Mouse (Mus musculus) layer of hippocampus, postnatal 14 days (tissue): ENCODE measurements around the gene Snx9. TPM values are rescaled to one million over a fixed set of nuclear protein-coding genes. Genes with fewer than 3 reads are reported as not detected.
A peak's percentile ranks its signal among the peaks of the same experiment; 100 is the strongest.

Source experiments
- DNase-seq, 2 experiments: peaks; one replicate each; pipeline ENCODE4 v3.0.0; 2021 to 2022; ENCODE audit warnings: low spot score in 2 of 2, mixed read lengths in 1 of 2
- total RNA-seq, 2 experiments: library from RNA; stranded (reverse); gene quantifications; 2 replicates each; pipeline ENCODE4 v1.2.3; 2021

Gene Snx9
- total RNA-seq, 2 experiments from 2014 or later, result 13.4 to 13.7 TPM

DNA sequence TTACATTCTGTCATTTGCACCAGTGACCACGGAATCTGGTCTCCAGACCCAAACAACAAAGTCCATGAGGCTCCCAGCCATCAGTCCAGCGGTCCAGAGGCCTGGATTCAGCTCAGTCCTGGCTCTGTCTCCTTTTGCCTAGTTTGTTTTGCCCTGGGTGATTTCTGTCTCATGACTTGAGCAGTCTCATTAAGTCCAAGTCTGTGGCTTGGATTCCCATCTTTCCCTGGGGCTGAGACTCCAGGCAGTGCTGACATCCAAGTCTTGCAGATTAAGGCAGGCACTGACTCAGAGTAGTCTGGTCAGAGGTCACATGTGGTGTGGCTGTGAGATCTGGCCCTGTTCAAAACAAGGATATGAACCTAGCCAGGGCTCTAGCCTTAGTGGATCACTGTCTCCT is 35.2 kb upstream of the Snx9 start:
- no peak for DNase-seq

DNA sequence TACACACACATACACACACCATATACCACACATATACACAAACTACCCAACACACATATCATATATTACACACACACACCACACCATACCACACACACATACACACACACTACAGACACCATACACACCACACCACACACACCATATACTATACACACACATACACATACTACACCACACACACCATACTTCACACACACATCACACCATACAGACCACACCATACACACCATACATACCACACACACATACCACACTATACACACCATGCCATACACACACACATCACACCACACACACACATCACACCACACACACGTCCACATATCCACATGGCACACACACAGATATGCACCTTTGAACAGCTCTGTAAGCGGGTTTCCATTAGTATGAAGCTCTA is 34.3 kb upstream of the Snx9 start:
- DNase-seq, result no peak

DNA sequence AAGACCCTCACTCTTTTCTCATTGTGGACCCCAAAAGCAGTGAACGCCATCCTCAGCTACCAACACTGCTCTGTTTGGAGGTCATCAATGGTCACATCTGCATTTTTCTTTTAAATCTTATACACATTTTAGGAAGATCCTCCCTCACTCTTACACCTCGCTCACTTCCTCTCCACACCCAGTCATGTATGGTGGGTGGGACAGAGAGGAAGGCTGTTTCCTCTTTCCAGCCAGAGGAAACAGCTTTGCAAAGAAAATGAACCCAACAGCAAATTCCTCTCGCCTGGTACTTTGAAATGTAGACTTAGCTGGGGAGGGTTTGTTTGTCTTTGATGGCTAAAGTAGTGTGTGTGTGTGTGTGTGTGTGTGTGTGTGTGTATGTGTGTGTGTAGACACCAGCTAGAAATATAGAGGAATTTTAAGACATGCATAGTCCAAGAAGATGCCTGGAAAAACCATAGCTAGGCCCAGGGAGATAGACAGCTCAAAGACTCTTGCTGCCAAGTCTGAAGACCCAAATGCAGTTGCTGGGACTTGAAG is 33.2 kb upstream of the Snx9 start:
- no peak for DNase-seq

GRCm38 (mm10) chr17:5813863-5814640 is 27.1 kb upstream of the Snx9 start:
- DNase-seq, result no peak

GRCm38 (mm10) chr17:5814641-5814920 is 26.5 kb upstream of the Snx9 start:
- DNase-seq, result no peak

- no peak for DNase-seq
Observed at GRCm38 (mm10) chr17:5817871-5818270, 23.3 kb upstream of the Snx9 start.

- DNase-seq, result no peak
Observed at GRCm38 (mm10) chr17:5819105-5819504, 22.0 kb upstream of the Snx9 start.

GRCm38 (mm10) chr17:5819799-5820201 is 21.3 kb upstream of the Snx9 start:
- DNase-seq, result no peak

- no peak for DNase-seq
Observed at GRCm38 (mm10) chr17:5822541-5822940, 18.6 kb upstream of the Snx9 start.

- DNase-seq, result no peak
Observed at GRCm38 (mm10) chr17:5823032-5823431, 18.1 kb upstream of the Snx9 start.

DNA sequence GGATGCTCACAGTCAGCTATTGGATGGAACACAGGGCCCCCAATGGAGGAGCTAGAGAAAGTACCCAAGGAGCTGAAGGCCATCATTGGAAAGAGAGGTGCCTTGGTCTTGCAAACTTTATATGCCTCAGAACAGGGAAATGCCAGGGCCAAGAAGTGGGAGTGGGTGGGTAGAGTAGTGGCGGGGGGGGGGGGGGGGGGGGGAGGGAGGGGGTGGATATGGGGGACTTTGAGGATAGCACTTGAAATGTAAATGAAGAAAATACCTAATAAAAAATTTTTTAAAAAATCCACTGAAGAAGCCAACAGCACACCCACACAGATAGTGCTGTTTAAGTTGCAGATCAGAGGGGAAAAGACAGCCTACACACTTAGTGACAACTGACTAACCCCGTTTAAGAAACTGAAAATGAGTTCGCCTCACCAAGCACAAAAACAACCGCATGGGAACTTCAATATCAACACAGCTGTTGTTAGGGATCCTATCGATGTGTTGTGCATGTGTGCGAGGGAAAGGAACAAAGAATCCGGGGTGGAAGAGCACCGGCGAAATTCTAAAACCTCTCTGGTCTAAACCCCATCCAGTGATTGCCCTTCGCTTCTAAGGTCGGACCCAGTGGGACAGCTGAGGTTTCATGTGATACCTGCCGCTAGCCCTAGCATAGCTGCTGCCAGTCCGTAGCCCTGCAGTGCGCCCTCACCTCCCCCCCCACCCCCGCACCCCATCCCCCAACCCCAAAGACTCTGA is 13.1 kb upstream of the Snx9 start:
- no peak for DNase-seq

- DNase-seq, result no peak
Observed at GRCm38 (mm10) chr17:5828583-5828836, 12.6 kb upstream of the Snx9 start.

DNA sequence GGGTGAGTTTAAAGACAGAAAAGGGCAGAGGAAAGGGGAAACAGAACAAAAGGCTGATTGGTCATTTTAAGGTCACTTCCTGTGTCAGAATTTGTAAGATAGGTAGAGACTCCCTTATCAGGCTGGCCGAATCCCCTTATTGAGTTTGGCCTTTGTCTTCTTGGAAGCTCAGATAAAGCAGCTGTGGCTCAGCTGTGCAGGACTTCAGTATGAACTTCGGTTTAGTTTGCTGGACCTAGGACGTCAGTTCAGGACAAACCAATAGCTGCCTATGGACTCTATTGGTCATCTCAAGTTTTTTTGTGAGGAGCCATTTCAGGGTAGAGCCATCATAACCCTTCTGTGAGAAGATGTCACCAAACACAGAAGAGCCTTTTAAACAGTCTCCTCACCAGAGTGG is 12.2 kb upstream of the Snx9 start:
- DNase-seq, result no peak

DNA sequence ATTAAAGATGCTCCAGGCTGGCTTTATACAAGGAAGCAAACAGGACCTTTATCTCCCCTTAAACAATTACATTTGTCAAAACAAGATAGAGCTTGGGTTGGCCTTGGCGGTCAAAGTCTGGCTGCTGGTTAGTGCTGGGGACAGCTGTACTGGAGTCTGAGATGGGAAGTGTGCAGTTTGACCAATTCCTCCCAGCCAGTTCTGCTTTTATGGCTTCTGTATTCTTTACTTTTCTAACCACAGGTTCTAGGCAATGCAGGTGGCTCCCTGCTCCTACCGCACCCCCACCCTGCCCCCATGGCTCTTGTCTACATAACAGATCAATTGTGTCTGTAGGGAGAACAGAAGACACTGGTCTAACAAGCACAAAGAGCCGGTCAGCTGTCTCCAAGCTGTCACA is 11.2 kb upstream of the Snx9 start:
- DNase-seq, result no peak

DNA sequence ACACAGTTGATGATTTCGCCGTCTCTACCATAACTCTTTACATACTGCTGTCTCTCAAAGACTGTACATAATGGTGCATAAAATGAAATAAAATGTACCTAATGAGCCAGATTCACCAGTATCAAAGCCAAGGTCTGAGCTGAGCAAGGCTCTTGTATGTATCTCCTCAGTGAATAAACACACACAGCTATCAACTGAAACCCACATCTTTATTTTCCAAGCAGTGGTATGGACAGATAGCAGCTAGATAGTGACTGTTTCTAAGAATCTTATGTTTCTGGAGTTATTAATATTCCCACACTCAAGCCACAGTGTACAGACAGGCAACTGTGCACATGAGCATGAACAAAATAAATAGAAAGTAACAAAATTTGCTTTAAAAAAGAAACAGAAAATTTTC is 10.7 kb upstream of the Snx9 start:
- DNase-seq, result no peak

- DNase-seq, result no peak
Observed at GRCm38 (mm10) chr17:5830832-5831231, 10.3 kb upstream of the Snx9 start.

DNA sequence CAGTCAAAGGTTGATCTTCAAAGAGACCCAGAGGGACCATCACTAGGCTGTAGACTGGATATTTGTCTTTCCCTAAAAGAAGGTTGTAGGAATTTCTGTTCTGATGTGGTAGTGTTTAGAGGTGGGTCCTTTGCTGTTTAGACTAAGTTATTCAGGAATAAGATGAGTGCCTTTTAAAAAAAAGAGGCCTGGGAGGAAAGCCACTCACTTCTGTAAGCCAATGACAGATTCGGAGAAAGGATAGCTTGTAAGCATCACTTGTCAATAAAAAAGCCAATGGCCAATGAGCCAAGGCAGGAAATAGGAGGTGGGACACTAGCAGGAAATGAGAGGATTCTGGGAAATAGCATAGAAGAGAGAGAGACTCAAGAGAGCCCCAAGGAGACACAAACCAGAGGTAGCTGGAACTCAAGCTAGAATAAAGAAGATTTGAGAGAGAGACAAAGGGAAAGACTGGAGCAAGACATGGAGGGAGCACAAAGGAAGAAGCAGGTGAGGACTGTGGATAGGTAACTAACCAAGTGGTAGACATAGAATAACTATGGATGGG is 9.8 kb upstream of the Snx9 start:
- DNase-seq, result no peak

DNA sequence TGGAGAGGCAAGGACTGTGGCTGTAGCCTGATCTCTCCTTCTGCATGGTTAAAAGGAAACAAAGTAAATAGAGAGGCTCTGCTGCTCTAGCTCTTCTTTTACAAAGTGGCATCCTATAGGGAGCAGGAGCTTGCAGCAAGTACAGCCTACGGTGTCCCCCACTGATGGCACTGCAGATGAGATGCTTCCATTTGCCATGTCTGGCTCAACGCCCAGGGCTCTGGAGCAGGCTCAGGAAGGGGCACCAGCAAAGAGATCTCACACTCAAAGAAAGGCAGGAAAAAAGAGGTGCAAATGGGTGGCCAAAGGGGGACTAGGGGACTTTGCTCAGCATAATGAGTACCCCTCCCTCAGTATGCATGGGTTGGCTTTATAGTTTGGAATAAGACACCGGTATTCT is 7.0 kb upstream of the Snx9 start:
- no peak for DNase-seq

GRCm38 (mm10) chr17:5834798-5835328 is 6.3 kb upstream of the Snx9 start:
- no peak for DNase-seq

DNA sequence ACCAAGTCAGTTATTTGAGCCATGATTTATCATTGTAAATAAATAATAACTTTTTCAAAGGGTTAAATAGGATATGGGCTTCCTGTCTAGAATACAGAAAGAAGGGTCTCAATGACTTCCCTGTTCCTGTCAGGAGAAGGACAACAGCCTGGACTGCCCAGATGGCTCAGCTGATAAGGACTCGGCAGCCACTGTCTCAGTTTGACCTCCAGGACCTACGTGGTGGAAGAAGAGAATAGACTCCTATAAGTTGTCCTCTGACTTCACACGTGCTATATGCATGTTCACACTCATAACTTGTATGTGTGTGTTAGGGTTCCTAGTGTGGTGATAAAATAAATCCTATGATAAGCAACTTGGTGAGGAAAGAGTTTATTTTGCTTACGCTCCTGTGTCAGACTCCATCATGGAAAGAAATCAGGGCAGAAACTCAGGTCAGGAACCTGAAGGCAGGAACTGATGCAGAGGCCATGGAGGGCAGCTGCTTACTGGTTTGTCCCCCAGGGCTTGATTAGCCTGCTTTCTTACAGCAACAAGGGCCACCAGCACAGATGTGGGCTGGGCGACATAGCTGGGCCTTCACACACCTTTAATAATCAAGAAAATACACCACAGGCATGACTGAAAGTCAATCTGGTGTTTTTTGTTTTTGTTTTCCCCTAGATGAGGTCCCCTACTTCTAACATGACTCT is 1.4 kb upstream of the Snx9 start:
- DNase-seq, result no peak

DNA sequence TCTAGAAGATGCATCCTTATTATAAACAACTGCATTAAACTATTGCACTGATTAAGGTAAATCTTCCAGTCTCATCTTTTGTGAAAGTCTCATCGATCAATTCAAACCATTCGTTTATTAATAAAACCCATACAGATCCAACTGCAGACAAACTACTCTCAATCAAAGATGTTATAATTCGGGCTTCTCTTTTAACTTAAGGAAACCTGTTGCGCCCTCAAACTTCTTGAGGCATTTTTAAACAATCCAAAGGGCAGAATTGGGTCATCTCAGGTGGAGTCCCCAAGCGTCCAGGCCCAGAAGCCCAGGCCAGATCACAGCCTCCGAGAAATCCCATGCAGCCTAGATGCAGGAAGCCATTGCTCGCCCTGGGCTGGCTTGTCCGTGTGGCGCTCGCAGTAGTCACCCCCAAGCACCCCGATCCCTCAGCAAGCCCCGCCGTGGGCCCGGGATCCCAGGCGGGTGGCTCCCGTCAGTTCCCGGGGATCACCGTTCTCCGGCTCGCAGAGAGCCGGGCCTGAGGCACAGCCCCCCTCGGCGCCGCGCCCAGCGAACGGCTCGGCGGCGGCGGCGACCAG is 490 bp upstream of the Snx9 start:
- peak in 1 of 2 experiments; percentile 51 for DNase-seq

DNA sequence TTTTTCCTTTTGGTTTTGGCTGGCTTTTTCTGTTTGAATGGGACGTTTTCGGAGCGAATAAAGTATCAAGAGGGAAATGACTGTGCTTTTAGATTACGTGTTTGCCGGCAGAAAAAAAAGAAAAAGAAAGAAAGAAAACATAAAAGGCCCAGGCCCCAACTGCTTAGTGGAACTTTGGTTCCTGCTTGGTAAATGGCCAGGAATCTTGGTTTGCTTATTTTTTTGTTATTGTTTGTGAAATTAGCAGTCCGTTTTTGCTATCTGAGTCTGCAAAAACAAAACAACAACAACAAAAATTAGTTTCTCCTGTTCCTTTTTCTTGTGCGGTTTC is 779 bp downstream of the Snx9 start:
- DNase-seq, result no peak
